Mouse (Mus musculus) heart, adult 18-20 months (tissue): Measurements from ENCODE around the gene Nacc1. TPM values are rescaled to one million over a fixed set of nuclear protein-coding genes. Genes with fewer than 3 reads are reported as not detected.
A peak's percentile ranks its signal among the peaks of the same experiment; 100 is the strongest.

Experiments
- DNase-seq, 2 experiments: peaks; one replicate each; pipeline ENCODE4 v3.0.0; 2021 to 2022; ENCODE audit warnings: mixed read lengths in 1 of 2
- long read RNA-seq, 2 experiments: library from polyadenylated mRNA; stranded (forward); transcript quantifications; one replicate each; pipeline ENCODE4 v2.0.0; 2021
- total RNA-seq, 2 experiments: library from RNA; stranded (reverse); gene quantifications; 2 replicates each; pipeline ENCODE4 v1.2.3; 2021

The Nacc1 gene
- 10 to 100 TPM; 31.4 to 32.7 TPM for total RNA-seq
- long read RNA-seq, experiment 1, full-length matches to known transcripts, result 5 of 26 reads
- long read RNA-seq, experiment 1, partial matches to known transcripts, result 0 of 26 reads
- long read RNA-seq, experiment 1, other reads (novel, unspliced or antisense), result 21 of 26 reads
- long read RNA-seq, experiment 2, partial matches to known transcripts, result 0 of 17 reads
- long read RNA-seq, experiment 2, other reads (novel, unspliced or antisense), result 17 of 17 reads

DNA sequence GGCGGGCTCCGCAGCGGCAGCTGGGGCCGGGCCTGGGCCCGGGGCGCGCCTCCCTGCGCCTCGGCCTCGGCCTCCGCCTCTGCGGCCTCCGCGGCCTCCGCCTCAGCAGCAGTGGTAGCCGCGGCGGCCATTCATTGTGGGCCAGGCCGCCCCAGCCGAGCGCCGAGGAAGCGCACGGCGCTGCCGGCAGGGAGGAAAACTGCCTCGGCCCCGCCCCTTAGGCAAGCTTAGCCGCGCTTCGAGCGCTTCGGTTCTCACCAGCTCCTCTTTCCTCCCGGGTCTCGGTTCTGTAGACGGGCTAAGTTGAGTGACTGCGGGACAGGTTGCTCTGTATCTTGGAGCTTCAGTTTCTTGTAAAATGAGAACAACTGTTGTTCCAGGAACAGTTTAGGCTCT lies at the start of gene Nacc1:
Gene Nacc1 (minus strand): TSS at position 158 of the 396 bp plus-strand sequence.
- DNase-seq, result peak; percentile 90 to 93

DNA sequence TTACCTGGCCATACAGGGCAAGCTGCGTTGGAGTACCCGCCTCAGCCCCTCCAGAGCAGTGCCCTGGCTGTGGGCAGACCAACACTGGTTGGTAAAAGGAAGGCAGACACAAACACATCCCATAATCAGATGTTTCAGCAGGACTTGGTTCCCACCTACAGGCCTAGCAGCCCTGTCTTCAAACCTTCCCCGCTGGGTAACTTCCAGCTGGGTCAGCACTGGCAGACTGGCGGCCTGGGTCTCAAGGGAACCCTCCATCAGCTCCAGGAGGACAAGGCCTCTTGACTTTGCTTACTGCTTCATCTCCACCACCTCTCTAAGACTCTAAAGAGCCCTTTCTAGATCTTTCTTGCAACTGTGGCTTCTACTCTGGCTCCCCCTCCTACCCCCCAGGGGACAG lies 48.9 kb upstream of the Nacc1 start:
- no peak for DNase-seq

GRCm38 (mm10) chr8:84735597-84735996 lies 47.9 kb upstream of the Nacc1 start:
- DNase-seq, result peak; percentile 50 to 71

GRCm38 (mm10) chr8:84734680-84735079 lies 47.0 kb upstream of the Nacc1 start:
- no peak for DNase-seq

DNA sequence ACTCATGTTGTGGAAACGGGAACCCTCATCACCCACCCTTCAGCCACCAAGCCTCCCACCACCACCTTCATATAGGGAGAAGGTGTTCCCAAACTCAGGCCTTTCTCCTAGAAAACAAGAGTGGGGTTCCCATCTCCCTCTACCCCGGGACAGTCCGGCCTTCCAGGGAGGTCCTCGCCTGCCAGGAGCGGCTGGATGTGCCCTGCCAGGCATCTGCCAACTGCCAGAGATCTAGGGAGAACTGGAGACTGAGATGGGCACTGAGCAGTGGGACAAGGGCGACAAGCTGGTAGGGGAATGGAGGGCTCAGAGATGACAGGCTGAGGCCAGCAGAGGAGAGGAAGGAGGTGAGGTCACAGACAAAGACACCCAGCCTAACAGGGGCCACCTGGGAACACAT lies 46.3 kb upstream of the Nacc1 start:
- DNase-seq, result peak in 1 of 2 experiments; percentile 40

- peak in 1 of 2 experiments; percentile 47 for DNase-seq
Observed at GRCm38 (mm10) chr8:84732996-84733395, 45.3 kb upstream of the Nacc1 start.

DNA sequence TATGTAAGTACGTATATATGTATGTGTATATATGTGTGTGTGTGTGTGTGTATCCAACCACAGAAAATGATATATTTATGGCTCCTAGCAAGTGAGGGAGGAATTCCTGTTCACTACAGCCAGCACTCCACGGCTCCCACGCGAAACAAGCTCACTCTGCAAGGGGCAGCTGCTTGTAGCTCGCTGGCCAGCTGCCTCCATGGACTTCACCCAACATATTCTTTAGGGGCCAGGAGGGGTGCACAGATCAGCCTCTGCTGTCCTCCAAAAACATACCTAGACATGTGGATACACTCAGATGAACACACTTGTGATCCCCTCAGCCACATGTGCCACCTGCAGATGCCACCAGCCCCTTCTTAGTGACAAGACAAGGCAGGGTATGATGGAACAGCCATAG lies 44.9 kb upstream of the Nacc1 start:
- DNase-seq, result peak in 1 of 2 experiments; percentile 48

GRCm38 (mm10) chr8:84731371-84732177 lies 43.9 kb upstream of the Nacc1 start:
- peak in 1 of 2 experiments; percentile 43 for DNase-seq

GRCm38 (mm10) chr8:84730541-84731370 lies 43.1 kb upstream of the Nacc1 start:
- peak; percentile 84 to 86 for DNase-seq

- peak; percentile 79 to 83 for DNase-seq
Observed at GRCm38 (mm10) chr8:84729921-84730362, 42.3 kb upstream of the Nacc1 start.

GRCm38 (mm10) chr8:84728474-84728873 lies 40.8 kb upstream of the Nacc1 start:
- DNase-seq, result no peak

- DNase-seq, result peak; percentile 71 to 74
Observed at GRCm38 (mm10) chr8:84725941-84726259, 38.2 kb upstream of the Nacc1 start.

DNA sequence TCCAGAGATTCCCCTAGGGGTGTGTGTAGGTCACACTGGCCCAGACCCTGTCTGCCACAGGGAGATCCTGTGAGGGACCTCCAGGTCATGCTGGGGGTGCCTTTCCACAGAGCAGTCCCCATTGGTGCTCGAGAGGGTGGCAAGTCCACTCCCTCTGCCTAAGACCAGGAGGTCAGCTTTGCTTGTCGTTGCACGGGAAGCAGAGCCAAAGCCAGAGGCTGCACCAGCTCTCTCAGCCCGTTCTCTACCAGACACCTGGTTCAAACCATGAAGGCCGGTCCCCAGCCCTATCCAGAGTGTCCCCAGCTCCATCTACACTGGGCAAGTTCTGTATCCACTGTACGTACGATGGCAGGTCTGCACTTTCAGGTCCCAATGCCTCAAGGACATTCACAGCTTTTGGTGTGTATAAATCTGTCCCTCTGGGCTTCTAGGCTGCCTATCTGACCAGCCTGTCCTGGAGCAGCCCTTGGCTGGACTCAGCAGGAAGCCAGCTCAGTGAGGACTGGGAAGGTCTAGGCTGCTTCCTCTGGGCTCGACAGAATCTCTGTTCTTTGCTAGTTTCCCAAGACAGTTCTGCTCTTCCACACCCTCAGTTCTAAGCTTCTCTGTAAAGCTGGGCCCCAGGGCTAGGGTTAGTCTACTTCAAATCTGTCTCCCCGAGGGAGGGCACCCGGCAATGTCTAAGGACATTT lies 37.7 kb upstream of the Nacc1 start:
- peak in 1 of 2 experiments; percentile 43 for DNase-seq

- DNase-seq, result no peak
Observed at GRCm38 (mm10) chr8:84724683-84725082, 37.0 kb upstream of the Nacc1 start.

DNA sequence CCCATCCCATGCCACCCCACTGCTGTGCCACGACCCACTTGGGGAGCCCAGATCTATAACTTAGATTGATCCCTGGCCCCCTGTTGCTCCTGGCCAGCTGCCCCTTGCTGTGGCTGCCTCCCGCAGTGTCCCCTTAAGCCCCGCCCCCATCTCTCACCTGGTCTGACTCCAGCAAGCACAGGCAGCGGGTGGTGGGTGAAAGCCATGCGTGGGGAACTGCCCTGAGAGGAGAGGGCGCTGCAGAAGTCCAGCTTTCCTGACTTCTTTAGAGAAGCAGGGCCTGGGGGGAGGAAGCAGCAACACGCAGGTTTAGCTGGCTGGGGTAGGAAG lies 35.9 kb upstream of the Nacc1 start:
- DNase-seq, result peak in 1 of 2 experiments; percentile 54

DNA sequence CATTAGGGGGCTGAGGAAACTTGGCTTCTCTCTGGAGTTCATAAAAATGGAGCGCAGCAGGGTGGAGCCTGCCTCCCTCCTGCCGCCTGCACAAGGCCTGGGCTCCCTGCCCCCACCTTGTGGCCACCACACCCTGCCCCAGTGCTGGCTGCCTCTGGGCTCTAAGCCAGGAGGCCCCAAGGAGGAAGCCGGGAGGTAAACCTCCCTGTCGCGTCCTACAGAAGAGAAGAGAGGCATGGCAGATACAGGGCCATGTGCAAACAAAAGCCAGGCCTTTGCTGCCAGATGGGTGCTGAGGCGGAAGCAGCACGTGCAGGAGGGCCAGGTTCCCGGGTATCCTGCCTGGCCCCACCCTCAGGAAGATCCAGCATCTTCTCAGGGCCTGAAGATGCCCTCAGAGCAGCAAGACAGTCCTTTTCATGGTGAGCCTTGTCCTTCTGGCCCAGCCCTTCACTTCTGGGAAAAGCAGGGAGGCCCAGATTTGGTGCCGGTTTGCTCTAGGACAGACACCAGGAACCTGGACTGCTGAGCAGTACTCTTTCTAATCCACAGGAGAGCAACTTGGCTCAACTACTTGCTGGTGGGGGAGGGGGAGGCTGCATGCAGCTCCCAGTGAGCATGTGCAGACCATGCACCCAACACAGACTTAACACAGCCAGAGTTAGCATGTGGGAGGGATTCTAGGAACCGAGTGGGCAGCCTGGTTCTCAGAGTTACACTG lies 35.3 kb upstream of the Nacc1 start, which contains the start of gene G430095P16Rik:
Gene G430095P16Rik (plus strand): TSS at position 158 of the 721 bp plus-strand sequence.
- peak; percentile 81 to 92 for DNase-seq

- no peak for DNase-seq
Observed at GRCm38 (mm10) chr8:84722530-84722849, 34.8 kb upstream of the Nacc1 start.

GRCm38 (mm10) chr8:84718959-84719690 lies 31.5 kb upstream of the Nacc1 start:
- no peak for DNase-seq

- no peak for DNase-seq
Observed at GRCm38 (mm10) chr8:84718476-84718875, 30.8 kb upstream of the Nacc1 start.

GRCm38 (mm10) chr8:84716790-84717189 lies 29.1 kb upstream of the Nacc1 start:
- no peak for DNase-seq
